Mouse (Mus musculus): ENCODE data around the gene Ankrd28.

Gene Ankrd28

DNA sequence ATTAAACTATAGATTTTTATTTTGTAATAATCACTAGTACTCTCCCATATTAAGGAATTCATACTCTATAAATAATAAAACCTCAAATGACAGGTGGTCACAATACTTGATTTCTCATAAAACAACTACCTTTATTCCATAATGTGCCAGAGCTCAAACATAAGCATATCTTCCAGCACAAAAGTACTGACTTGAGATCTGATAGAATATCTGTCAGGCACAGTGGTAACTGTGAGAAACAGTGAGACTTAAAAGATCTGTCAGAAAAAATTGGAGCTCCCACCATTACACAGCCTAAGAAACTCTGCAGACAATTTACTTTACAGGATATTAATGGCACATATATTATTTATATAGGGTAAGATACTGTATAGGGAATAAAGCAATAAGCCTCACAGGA, 114.8 kb downstream of the Ankrd28 start:
- DNase-seq (ENCODE audit: low spot score in 2 of 2): no peak

DNA sequence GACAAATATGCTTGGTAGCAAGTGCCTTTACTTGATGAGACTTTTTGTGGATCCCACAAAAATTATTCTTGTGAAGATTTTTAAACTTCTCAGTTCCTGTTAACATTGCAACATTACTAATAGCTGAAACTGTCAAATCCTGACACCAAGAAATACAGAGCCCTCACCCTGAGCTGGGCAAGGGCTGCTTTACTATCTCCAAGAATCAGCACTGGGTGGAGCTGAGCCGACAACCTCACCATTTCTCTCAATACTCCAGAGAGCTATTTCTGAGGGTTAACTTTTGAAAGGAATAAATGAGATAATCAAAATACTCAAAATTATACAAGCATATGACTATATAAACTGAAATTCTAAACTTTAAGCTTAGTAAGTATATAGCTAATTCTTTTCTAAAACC, 121.1 kb downstream of the Ankrd28 start:
- DNase-seq (ENCODE audit: low spot score in 2 of 2): no peak

- no peak for DNase-seq (ENCODE audit: low spot score in 2 of 2)
Observed at GRCm38 (mm10) chr14:31700376-31700775, 130.1 kb downstream of the Ankrd28 start.

DNA sequence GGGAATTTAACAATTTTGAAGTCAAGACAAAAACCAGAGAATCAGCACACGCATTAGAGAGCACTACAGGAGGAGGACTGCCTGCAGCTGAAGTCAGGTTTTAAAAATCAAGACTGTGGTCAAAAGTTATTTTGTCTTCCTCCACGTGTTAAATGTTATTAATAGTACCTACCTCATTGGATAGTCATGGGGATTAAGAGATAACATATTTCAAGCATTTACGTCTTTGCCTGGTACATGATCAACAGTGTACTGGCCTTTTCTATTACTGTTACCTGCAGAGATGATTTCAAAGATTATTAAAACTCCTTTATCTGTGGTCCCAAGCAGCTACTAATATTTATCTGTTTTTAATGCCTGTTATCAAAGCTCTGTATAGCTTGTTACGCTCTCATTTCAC, 132.7 kb downstream of the Ankrd28 start:
- no peak for DNase-seq (ENCODE audit: low spot score in 2 of 2)

DNA sequence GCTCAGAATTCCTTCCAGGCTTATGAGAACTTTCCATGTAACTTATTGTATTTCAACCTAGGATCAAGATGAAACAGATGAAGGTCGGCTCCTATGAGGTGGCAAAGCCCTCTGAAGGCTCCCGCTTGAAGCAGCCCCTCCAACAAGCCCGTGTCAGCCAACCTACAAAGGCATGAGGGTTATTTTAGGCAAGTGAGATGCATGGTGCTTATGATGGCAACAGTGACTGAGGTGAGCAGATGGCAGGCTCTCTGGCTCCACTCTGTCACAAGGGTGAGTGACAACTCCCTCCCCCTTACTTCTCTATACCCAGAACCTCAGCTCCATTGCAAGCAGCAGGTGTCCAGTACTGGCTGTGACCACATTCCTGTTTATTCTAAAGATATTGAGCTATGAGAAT, 133.1 kb downstream of the Ankrd28 start:
- no peak for DNase-seq (ENCODE audit: low spot score in 2 of 2)

DNA sequence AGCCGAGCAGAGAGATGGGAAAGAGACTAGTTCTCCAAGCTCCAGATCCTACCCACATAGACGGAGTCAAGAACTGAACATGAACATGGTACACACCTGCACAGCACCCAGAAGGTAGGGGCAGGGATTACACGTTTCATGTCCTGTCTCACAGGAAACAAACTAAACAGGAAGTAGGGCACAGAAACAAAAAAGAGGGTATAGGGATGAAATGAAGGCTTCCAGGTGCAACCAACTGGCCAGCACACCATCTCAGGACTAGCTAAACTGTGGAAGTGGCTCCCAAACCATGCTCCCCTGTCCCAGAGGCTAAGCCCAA, 133.5 kb downstream of the Ankrd28 start:
- no peak for DNase-seq (ENCODE audit: low spot score in 2 of 2)

GRCm38 (mm10) chr14:31696206-31696984, 134.1 kb downstream of the Ankrd28 start:
- no peak for DNase-seq (ENCODE audit: low spot score in 2 of 2)

- DNase-seq (ENCODE audit: low spot score in 2 of 2): no peak
Observed at GRCm38 (mm10) chr14:31692536-31692935, 137.9 kb downstream of the Ankrd28 start.

GRCm38 (mm10) chr14:31686231-31686630, 144.2 kb downstream of the Ankrd28 start:
- no peak for DNase-seq (ENCODE audit: low spot score in 2 of 2)

GRCm38 (mm10) chr14:31685680-31686079, 144.8 kb downstream of the Ankrd28 start:
- no peak for DNase-seq (ENCODE audit: low spot score in 2 of 2)

GRCm38 (mm10) chr14:31684343-31685040, 146.0 kb downstream of the Ankrd28 start:
- no peak for DNase-seq (ENCODE audit: low spot score in 2 of 2)

- no peak for DNase-seq (ENCODE audit: low spot score in 2 of 2)
Observed at GRCm38 (mm10) chr14:31683610-31684009, 146.8 kb downstream of the Ankrd28 start.

GRCm38 (mm10) chr14:31681931-31682555, 148.4 kb downstream of the Ankrd28 start:
- no peak for DNase-seq (ENCODE audit: low spot score in 2 of 2)

DNA sequence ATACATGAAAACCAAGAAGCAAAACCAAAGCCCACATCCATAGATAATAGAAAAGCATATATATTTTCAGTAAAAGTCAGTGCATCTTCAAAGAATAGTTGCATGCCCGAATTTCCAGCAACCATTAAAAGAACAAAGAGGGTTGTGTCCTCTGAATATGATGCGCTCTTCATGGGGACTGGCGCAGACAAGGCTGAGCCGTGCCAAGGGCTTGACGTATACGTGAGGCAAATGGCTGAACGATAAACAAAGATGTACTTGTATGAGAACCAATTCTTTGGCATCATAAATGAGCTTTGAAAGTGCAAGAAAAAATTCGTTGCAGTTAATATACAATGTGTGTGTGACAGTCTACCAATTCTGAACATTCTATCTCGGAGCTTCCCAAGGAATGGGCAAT, 149.2 kb downstream of the Ankrd28 start:
- DNase-seq (ENCODE audit: low spot score in 2 of 2): no peak

- DNase-seq (ENCODE audit: low spot score in 2 of 2): no peak
Observed at GRCm38 (mm10) chr14:31680656-31681055, 149.8 kb downstream of the Ankrd28 start.

DNA sequence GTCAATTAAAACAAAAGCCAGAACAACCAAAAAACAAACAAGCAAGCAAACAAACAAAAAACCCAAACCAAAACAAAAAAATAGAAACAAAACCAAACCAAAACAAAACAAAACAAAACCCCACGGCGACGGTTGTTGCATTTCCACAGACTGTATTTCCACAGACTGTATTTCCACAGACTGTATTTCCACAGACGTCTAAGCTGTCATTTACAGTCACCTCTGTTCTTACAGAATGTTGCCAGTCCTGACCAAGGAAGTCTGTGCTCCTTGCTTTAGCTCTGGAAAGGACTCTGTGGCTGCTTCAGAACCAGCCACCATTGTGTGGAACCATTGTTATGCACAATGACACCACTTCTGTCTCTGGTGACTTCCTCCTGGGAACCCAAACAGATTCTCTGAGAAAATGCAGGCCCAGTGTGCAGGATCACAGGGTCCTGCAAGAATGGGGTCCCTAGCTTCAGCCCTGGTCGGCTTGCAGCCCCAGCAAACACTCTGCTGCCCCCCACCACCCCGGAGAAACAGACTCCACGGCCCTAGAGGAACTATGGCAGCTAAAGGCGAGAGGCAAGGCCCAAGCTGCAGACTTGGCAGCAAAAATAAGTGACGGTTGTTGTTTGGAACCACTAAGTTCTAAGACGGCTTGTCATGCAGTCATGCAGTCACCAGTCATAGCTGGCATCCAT, 158.7 kb downstream of the Ankrd28 start:
- DNase-seq (ENCODE audit: low spot score in 2 of 2): no peak

- no peak for DNase-seq (ENCODE audit: low spot score in 2 of 2)
Observed at GRCm38 (mm10) chr14:31669642-31670490, 160.6 kb downstream of the Ankrd28 start.

DNA sequence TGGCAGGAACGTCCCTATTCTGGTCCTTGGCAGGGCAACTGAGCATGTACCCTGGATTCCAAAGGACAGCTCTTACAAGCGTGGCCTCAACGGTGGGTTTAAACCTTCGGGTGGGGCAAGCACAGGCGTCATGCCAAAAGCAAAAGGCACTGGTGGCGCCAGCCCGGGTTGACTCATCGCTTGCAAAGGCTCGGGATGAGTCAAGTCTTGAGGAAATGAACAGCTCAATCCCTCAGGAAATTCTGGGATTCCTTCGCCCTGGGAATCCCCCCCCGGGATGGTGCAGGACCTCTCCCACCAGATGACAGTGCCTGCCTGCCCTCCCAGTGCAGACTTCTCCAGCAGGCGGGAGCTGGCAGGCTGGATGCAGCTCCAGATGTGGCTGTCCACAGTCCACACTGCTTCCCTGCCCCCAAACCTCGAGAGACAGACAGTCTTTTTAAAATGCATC, 161.3 kb downstream of the Ankrd28 start:
- DNase-seq (ENCODE audit: low spot score in 2 of 2): no peak

GRCm38 (mm10) chr14:31668326-31668725, 162.1 kb downstream of the Ankrd28 start:
- DNase-seq (ENCODE audit: low spot score in 2 of 2): no peak

DNA sequence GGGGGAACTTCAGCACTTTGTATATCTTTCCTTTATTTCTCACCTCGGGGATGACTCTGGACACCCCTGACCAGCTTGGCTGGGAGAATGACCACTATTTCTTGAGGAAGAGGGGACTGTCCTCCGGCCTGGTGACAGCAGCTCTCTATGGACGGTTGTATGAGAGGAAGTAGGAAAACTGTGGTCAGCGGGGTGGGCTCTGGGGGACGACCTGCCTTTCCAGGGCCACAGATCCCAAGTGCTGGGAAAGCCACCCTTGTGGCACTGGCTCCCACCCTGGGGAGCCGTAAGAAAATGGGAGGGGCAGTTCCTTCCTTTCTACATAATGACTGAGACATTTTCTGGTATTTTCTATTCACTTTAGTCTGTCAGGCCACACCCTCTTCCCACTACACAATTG, 162.7 kb downstream of the Ankrd28 start:
- no peak for DNase-seq (ENCODE audit: low spot score in 2 of 2)

- no peak for DNase-seq (ENCODE audit: low spot score in 2 of 2)
Observed at GRCm38 (mm10) chr14:31666931-31667705, 163.3 kb downstream of the Ankrd28 start.
